Mouse (Mus musculus) small intestine, adult 2 months (tissue): ENCODE measurements around the gene Fam227a. TPM values are rescaled to one million over a fixed set of nuclear protein-coding genes. Genes with fewer than 3 reads are reported as not detected.

Experiments used
- H3K27ac ChIP-seq: fragments of 200-500 bp; 2 replicates; pipeline ENCODE4 v1.5.1; 2012; ENCODE audit warnings: low read depth, low read length, control low read depth, inconsistent platforms; ENCODE audit not compliant: insufficient read depth
- H3K27me3 ChIP-seq: fragments of 200-500 bp; 2 replicates; pipeline ENCODE4 v1.6.1; 2012; ENCODE audit warnings: mild to moderate bottlenecking, moderate library complexity, low read length, inconsistent platforms; ENCODE audit not compliant: control insufficient read depth, insufficient read depth
- H3K36me3 ChIP-seq: fragments of 200-500 bp; 2 replicates; pipeline ENCODE4 v1.6.1; 2012; ENCODE audit warnings: mild to moderate bottlenecking, low read length, control low read depth, inconsistent platforms; ENCODE audit not compliant: control insufficient read depth, insufficient read depth
- H3K4me1 ChIP-seq: fragments of 200-500 bp; 2 replicates; pipeline ENCODE4 v1.6.1; 2012; ENCODE audit warnings: low read length, inconsistent platforms, mixed read lengths; ENCODE audit not compliant: control insufficient read depth, insufficient read depth, insufficient read length
- H3K4me3 ChIP-seq: fragments of 200-500 bp; 2 replicates; pipeline ENCODE4 v1.5.1; 2012; ENCODE audit warnings: low read depth, mild to moderate bottlenecking, control low read depth, inconsistent platforms, low read length, moderate library complexity
- CTCF ChIP-seq: fragments of 200-500 bp; IDR thresholded peaks from 2 replicates; pipeline ENCODE4 v1.5.1; 2012; ENCODE audit warnings: low read depth, mild to moderate bottlenecking, control low read depth, inconsistent platforms, low read length, moderate library complexity, mixed read lengths; ENCODE audit not compliant: insufficient replicate concordance, insufficient read length; ENCODE audit errors: extremely low read depth
- POLR2A ChIP-seq: fragments of 200-500 bp; IDR thresholded peaks from 2 replicates; pipeline ENCODE4 v1.6.1; 2012; ENCODE audit warnings: low read depth, mild to moderate bottlenecking, control low read depth, inconsistent platforms, low read length, moderate library complexity
- WGBS: fragments of 180-500 bp; shearing (Covaris S2); methylation state at CpG from one replicate; pipeline ENCODE4 v1.1.7; 2018; 5-methylcytosine and 5-hydroxymethylcytosine counted together
- polyA plus RNA-seq: library from polyadenylated mRNA; depleted of rRNA; stranded (reverse); fragments of >200 nt; gene quantifications from 2 replicates; pipeline ENCODE4 v1.2.3, GENCODE M21; 2012

The Fam227a gene
- polyA plus RNA-seq, 1 experiment, result 0.25 TPM

GRCm38 (mm10) chr15:79670249-79670971 is 11.7 kb upstream of the Fam227a start, which contains the start of gene Tomm22:
TSS of gene Tomm22 (plus strand) at chr15:79670861.
- TF ChIP-seq CTCF (peak; percentile 70), POLR2A (peak; percentile 56; the same call in 1 of the 2 replicates)
- H3K36me3 ChIP-seq, result peaks cover 26% of the 10 kb centered on the region
- no peak within 1 kb of the TSS for H3K27ac ChIP-seq
- H3K4me3 ChIP-seq, result peak within 1 kb of the TSS; percentile 100
- peaks cover 5% of the 10 kb centered on the region; the same call in 1 of the 2 replicates for H3K4me1 ChIP-seq
- 13% methylated on average over 33 of the region's 33 CpGs for WGBS
- H3K27me3 ChIP-seq, result no peaks in the 10 kb centered on the region

- peaks cover 5% of the 10 kb centered on the region; the same call in 1 of the 2 replicates for H3K4me1 ChIP-seq
- TF ChIP-seq POLR2A (no peak), CTCF (no peak)
- H3K27me3 ChIP-seq, result no peaks in the 10 kb centered on the region
- H3K4me3 ChIP-seq, result no peak overlapping the region
- H3K36me3 ChIP-seq, result peaks cover 14% of the 10 kb centered on the region
- 73% methylated on average over 10 of the region's 10 CpGs for WGBS
- no peak overlapping the region for H3K27ac ChIP-seq
Observed at GRCm38 (mm10) chr15:79669195-79669594, 10.4 kb upstream of the Fam227a start.

DNA sequence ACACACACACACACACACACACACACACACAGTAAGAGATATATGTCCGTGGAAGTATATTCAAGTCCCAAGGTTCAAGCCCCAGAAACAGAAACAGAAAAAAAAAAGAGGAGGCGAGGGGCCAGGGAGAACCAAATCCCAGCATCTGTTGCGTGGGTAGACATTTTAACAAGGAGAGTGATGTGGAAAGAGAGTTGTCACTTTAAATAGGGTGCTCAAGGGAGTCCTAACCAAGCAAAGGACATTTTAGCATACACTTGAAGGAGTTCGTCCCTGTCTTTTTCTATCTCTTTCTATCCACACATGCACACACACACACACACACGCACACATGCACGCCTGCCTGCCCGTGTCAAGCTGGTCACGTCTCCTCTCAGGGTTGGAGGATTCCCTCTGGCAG is 5.9 kb upstream of the Fam227a start:
- Histone ChIP-seq H3K4me1 (no peaks in the 10 kb centered on the region; the same call in 1 of the 2 replicates), H3K36me3 (0 out of 2 replicates have a peak, but pooled peaks cover 5% of the 10 kb centered on the region), H3K27ac (no peak overlapping the region), H3K4me3 (no peak overlapping the region), H3K27me3 (no peaks in the 10 kb centered on the region)
- whole genome bisulfite sequencing, result 93% methylated on average over 8 of the region's 8 CpGs
- TF ChIP-seq CTCF, result no peak
- TF ChIP-seq POLR2A, result no peak

DNA sequence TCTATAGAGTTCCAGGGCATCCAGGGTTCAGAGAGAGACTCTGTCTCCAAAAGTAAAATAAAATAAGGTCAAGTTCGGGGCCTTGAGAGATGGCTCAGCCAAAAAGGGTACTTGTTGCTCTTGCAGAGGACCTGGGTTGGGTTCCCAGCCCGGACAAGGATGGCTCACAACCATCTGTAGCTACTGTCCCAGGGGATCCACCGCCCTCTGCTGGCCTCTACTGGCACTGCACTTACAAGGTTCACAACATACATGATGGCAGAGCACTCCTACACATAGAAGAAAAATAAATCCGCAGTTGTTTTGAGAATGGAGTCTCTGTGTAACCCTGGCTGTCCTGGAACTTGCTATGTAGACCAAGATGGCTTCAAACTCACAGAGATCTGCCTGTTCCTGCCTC is 3.1 kb upstream of the Fam227a start:
- no peak for TF ChIP-seq POLR2A
- peak; percentile 51; the same call in 1 of the 2 replicates for TF ChIP-seq CTCF
- Histone ChIP-seq H3K4me3 (no peak overlapping the region), H3K36me3 (0 out of 2 replicates have a peak, but pooled peaks cover 3% of the 10 kb centered on the region), H3K4me1 (peaks cover 3% of the 10 kb centered on the region; the same call in 1 of the 2 replicates), H3K27ac (no peak overlapping the region), H3K27me3 (no peaks in the 10 kb centered on the region)
- 77% methylated on average over 4 of the region's 4 CpGs for WGBS

- no peaks in the 10 kb centered on the region for H3K27me3 ChIP-seq
- 2% methylated on average over 16 of the region's 16 CpGs for WGBS
- TF ChIP-seq CTCF, result peak; percentile 61; the same call in 1 of the 2 replicates
- no peak for TF ChIP-seq POLR2A
- H3K27ac ChIP-seq, result peak overlapping the region; percentile 92
- H3K4me1 ChIP-seq, result peaks cover 3% of the 10 kb centered on the region; the same call in 1 of the 2 replicates
- H3K36me3 ChIP-seq, result no peaks in the 10 kb centered on the region
- peak overlapping the region; percentile 69 for H3K4me3 ChIP-seq
Observed at GRCm38 (mm10) chr15:79657837-79658530, 772 bp downstream of the Fam227a start.

DNA sequence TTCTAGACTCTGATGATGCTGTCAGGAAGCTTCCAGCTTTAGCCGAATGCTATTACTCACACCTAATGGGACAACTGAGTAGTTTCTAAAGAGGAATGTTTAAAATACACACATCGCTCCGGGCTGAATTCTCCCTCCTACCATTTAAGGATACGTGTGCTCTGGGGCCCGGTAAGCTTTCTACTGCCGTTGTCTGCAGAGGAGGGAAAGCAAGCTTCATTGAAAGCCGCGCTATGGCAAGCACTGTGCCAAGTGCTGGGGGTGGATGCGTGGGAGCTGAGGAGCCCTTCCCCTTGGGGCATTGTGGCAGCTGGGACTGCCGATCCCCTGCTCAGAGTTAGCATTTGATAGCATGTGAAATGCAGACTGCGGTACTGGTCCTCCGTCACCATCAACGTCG is 2.3 kb downstream of the Fam227a start:
- TF ChIP-seq CTCF (no peak), POLR2A (no peak)
- Histone ChIP-seq H3K4me1 (peaks cover 3% of the 10 kb centered on the region; the same call in 1 of the 2 replicates), H3K27me3 (no peaks in the 10 kb centered on the region), H3K4me3 (no peak overlapping the region), H3K27ac (no peak overlapping the region), H3K36me3 (no peaks in the 10 kb centered on the region)
- WGBS, result 93% methylated on average over 14 of the region's 14 CpGs

DNA sequence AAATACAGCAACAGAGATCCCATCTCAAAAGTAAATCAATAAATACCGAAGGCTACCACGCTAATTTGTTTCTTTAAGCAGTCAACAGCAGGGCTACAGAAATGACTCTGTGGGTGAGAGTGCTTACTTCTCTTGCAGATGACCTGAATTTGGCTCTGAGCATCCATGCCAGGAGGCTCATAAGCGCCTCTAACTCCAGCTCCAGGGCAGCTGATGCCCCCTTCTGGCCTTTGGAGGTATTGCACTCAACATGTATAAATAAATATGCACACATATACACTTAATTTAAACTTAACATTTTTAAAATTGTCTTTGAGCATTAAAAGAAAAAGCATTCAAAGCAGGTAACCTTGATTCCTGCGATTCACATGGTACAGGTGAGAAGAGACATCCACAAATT is 7.3 kb downstream of the Fam227a start:
- Histone ChIP-seq H3K36me3 (no peaks in the 10 kb centered on the region), H3K27me3 (no peaks in the 10 kb centered on the region), H3K27ac (no peak overlapping the region), H3K4me1 (no peaks in the 10 kb centered on the region), H3K4me3 (no peak overlapping the region)
- TF ChIP-seq POLR2A (no peak), CTCF (peak; percentile 56; the same call in 1 of the 2 replicates)
- WGBS, result 70% methylated on average over 4 of the region's 4 CpGs
